Mouse (Mus musculus): Measurements from ENCODE around the gene Vapb. TPM values are rescaled to one million over a fixed set of nuclear protein-coding genes. Genes with fewer than 3 reads are reported as not detected.

Vapb gene
- total and polyA plus RNA-seq, 2 experiments from 2014 or later: 11.2 to 25.8 TPM

- no peak for ATAC-seq (ENCODE audit: insufficient read depth, low read depth)
- Histone ChIP-seq H3K9ac (replicated peaks; ENCODE audit: low read depth, low read length) (no peak overlapping the region), H3K4me3 (ENCODE audit: low read depth, low read length) (no peak overlapping the region), H3K27ac (ENCODE audit: low read depth) (no peak overlapping the region), H3K4me1 (ENCODE audit: control insufficient read depth, insufficient read depth) (peaks cover 19% of the 10 kb centered on the region; the same call in 1 of the 2 replicates), H3K27me3 (ENCODE audit: control insufficient read depth, insufficient read depth, low read length) (no peaks in the 10 kb centered on the region), H3K9me3 (replicated peaks; ENCODE audit: control insufficient read depth, low read length) (no peaks in the 10 kb centered on the region), H3K36me3 (replicated peaks; ENCODE audit: control insufficient read depth, insufficient read depth, low read length) (peaks cover 38% of the 10 kb centered on the region), H3K4me2 (ENCODE audit: low read depth, low read length) (no peak overlapping the region)
- DNase-seq (ENCODE audit: low spot score): no peak
- WGBS: 50% methylated on average over 9 of the region's 9 CpGs
- TF ChIP-seq EP300 (IDR thresholded peaks at IDR 0.05; ENCODE audit: low read depth): no peak
- no peak for TF ChIP-seq CTCF (IDR thresholded peaks at IDR 0.05; ENCODE audit: low read depth)
Observed at GRCm38 (mm10) chr2:173776108-173776507, 38.8 kb downstream of the Vapb start.

DNA sequence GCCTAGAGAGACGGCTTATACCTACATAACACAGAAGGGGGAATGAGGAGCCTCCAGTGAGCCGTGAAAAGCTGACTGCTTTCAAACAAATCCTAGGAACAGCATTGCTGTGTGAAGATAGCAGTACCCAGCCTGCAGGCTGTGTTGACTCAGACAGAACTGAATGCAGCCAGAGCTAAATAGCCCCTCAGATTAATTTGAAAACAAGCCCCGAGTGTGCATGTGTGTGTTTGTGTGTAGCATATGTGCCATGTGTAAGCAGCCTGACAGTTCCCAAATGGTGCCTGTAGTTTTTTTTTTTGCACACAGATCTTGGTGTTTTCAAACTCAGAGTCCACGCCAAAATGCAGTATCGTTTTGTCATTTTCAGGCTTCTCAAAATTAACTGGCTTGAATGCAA lies 43.6 kb downstream of the Vapb start:
- DNase-seq (ENCODE audit: low spot score): no peak
- Histone ChIP-seq H3K4me1 (ENCODE audit: control insufficient read depth, insufficient read depth) (peaks cover 8% of the 10 kb centered on the region; the same call in 1 of the 2 replicates), H3K36me3 (replicated peaks; ENCODE audit: control insufficient read depth, insufficient read depth, low read length) (peaks cover 44% of the 10 kb centered on the region), H3K27me3 (ENCODE audit: control insufficient read depth, insufficient read depth, low read length) (no peaks in the 10 kb centered on the region), H3K9ac (replicated peaks; ENCODE audit: low read depth, low read length) (no peak overlapping the region), H3K4me3 (ENCODE audit: low read depth, low read length) (no peak overlapping the region), H3K27ac (ENCODE audit: low read depth) (no peak overlapping the region), H3K4me2 (ENCODE audit: low read depth, low read length) (no peak overlapping the region), H3K9me3 (replicated peaks; ENCODE audit: control insufficient read depth, low read length) (no peaks in the 10 kb centered on the region)
- no peak for ATAC-seq (ENCODE audit: insufficient read depth, low read depth)
- WGBS: 80% methylated on average over 5 of the region's 5 CpGs
- TF ChIP-seq EP300 (IDR thresholded peaks at IDR 0.05; ENCODE audit: low read depth) (no peak), CTCF (IDR thresholded peaks at IDR 0.05; ENCODE audit: low read depth) (no peak)

DNA sequence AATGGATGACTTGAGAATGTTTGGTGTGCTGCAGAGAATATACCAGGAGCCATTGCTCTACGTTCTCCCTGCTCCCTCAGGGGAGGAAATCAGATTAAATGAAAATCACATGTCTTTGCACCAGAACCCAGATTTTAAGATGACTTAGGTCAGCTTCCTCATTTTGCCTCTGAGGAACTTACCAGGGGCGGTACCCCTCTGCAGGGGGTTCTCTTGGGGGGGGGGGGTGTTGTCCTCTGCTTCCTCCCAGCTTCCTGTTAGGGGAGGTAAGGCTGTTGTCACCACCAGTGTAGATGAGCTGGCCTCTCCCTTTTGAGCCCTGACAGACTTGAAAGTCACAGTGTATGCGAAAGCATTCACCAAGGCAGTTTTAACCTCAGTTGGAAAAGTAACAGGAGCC lies 47.1 kb downstream of the Vapb start:
- H3K27ac ChIP-seq (ENCODE audit: low read depth): no peak overlapping the region
- TF ChIP-seq CTCF (IDR thresholded peaks at IDR 0.05; ENCODE audit: low read depth) (no peak), EP300 (IDR thresholded peaks at IDR 0.05; ENCODE audit: low read depth) (no peak)
- ATAC-seq (ENCODE audit: insufficient read depth, low read depth): no peak
- peaks cover 8% of the 10 kb centered on the region; the same call in 1 of the 2 replicates for H3K4me1 ChIP-seq (ENCODE audit: control insufficient read depth, insufficient read depth)
- H3K9me3 ChIP-seq (replicated peaks; ENCODE audit: control insufficient read depth, low read length): no peaks in the 10 kb centered on the region
- no peaks in the 10 kb centered on the region for H3K27me3 ChIP-seq (ENCODE audit: control insufficient read depth, insufficient read depth, low read length)
- no peak overlapping the region for H3K4me2 ChIP-seq (ENCODE audit: low read depth, low read length)
- no peak overlapping the region for H3K9ac ChIP-seq (replicated peaks; ENCODE audit: low read depth, low read length)
- WGBS: 71% methylated on average over 3 of the region's 3 CpGs
- H3K36me3 ChIP-seq (replicated peaks; ENCODE audit: control insufficient read depth, insufficient read depth, low read length): peaks cover 14% of the 10 kb centered on the region; the same call in 1 of the 2 replicates
- no peak overlapping the region for H3K4me3 ChIP-seq (ENCODE audit: low read depth, low read length)
- DNase-seq (ENCODE audit: low spot score): no peak

GRCm38 (mm10) chr2:173784884-173785283 lies 47.6 kb downstream of the Vapb start:
- no peaks in the 10 kb centered on the region for H3K27me3 ChIP-seq (ENCODE audit: control insufficient read depth, insufficient read depth, low read length)
- H3K4me1 ChIP-seq (ENCODE audit: control insufficient read depth, insufficient read depth): peaks cover 12% of the 10 kb centered on the region
- 58% methylated on average over 6 of the region's 6 CpGs for WGBS
- ATAC-seq (ENCODE audit: insufficient read depth, low read depth) (no peak), DNase-seq (ENCODE audit: low spot score) (no peak)
- no peak overlapping the region for H3K4me3 ChIP-seq (ENCODE audit: low read depth, low read length)
- no peaks in the 10 kb centered on the region for H3K9me3 ChIP-seq (replicated peaks; ENCODE audit: control insufficient read depth, low read length)
- H3K9ac ChIP-seq (replicated peaks; ENCODE audit: low read depth, low read length): no peak overlapping the region
- TF ChIP-seq CTCF (IDR thresholded peaks at IDR 0.05; ENCODE audit: low read depth) (no peak), EP300 (IDR thresholded peaks at IDR 0.05; ENCODE audit: low read depth) (no peak)
- H3K27ac ChIP-seq (ENCODE audit: low read depth): no peak overlapping the region
- no peak overlapping the region for H3K4me2 ChIP-seq (ENCODE audit: low read depth, low read length)
- H3K36me3 ChIP-seq (replicated peaks; ENCODE audit: control insufficient read depth, insufficient read depth, low read length): peaks cover 14% of the 10 kb centered on the region; the same call in 1 of the 2 replicates

- no peak for TF ChIP-seq EP300 (IDR thresholded peaks at IDR 0.05; ENCODE audit: low read depth)
- TF ChIP-seq CTCF (IDR thresholded peaks at IDR 0.05; ENCODE audit: low read depth): no peak
- Histone ChIP-seq H3K4me1 (ENCODE audit: control insufficient read depth, insufficient read depth) (peaks cover 12% of the 10 kb centered on the region), H3K4me2 (ENCODE audit: low read depth, low read length) (peak overlapping the region; percentile 18; the same call in 1 of the 2 replicates), H3K4me3 (ENCODE audit: low read depth, low read length) (no peak overlapping the region), H3K9ac (replicated peaks; ENCODE audit: low read depth, low read length) (no peak overlapping the region), H3K27me3 (ENCODE audit: control insufficient read depth, insufficient read depth, low read length) (no peaks in the 10 kb centered on the region), H3K27ac (ENCODE audit: low read depth) (peak overlapping the region; percentile 64), H3K9me3 (replicated peaks; ENCODE audit: control insufficient read depth, low read length) (no peaks in the 10 kb centered on the region), H3K36me3 (replicated peaks; ENCODE audit: control insufficient read depth, insufficient read depth, low read length) (no peaks in the 10 kb centered on the region)
- WGBS: 24% methylated on average over 23 of the region's 23 CpGs
- peak; percentile 87 for ATAC-seq (ENCODE audit: insufficient read depth, low read depth)
- peak; percentile 77 for DNase-seq (ENCODE audit: low spot score)
Observed at GRCm38 (mm10) chr2:173789945-173790804, 52.9 kb downstream of the Vapb start.
